Mouse (Mus musculus) Patski (cell line): ENCODE measurements around the gene Gm20219. TPM values are rescaled to one million over a fixed set of nuclear protein-coding genes. Genes with fewer than 3 reads are reported as not detected.
"Not testable (repeated sequence)": the region's sequence is repeated elsewhere in the genome, so short reads cannot be mapped to it uniquely, and the experiment has no call there.

Experiments
- ATAC-seq: fragments of 100-300 bp; one replicate; pipeline ENCODE4 v1.8.0; 2021
- CTCF ChIA-PET: fragments of 350-600 bp; sonication (Branson Sonifier 250); formaldehyde crosslinking; loops from one replicate; lab custom pipeline; 2022; ENCODE audit warnings: inconsistent platforms; lab: Charles Lee
- POLR2A ChIA-PET: fragments of 350-600 bp; sonication (Branson Sonifier 250); formaldehyde crosslinking; loops from one replicate; lab custom pipeline; 2022; ENCODE audit warnings: antibody characterized with exemption, inconsistent platforms; lab: Charles Lee
- DNase-seq: peaks from one replicate; pipeline ENCODE4 v3.0.0-alpha.2; 2011; ENCODE audit warnings: low read depth, low spot score
- H3K27me3 ChIP-seq: fragments of 371-371 bp; one replicate; pipeline ENCODE4 v1.5.1; 2021
- CTCF ChIP-seq: fragments of 100-300 bp; IDR thresholded peaks from one replicate; pipeline ENCODE4 v1.5.1; 2021
- in situ Hi-C: fragments of 300-500 bp; cut with MboI; formaldehyde crosslinking; loops from 3 replicates; pipeline ENCODE4 v1.11.1; 2018; ENCODE audit warnings: low pct_unique_long_range_greater_than_20kb, mixed read lengths
- polyA plus RNA-seq: library from polyadenylated mRNA; unstranded; gene quantifications from one replicate; pipeline ENCODE4 v1.2.3, GENCODE M21; 2021

The Gm20219 gene
- polyA plus RNA-seq, 1 experiment from 2014 or later = 1.5 TPM

- DNase-seq = peak; percentile 59
- ChIA-PET CTCF (interaction anchor here (1.2 kb wide), 1 partner anchor 9 kb away, joined by 3 read pairs; no protein-coding TSS in a partner anchor), POLR2A (no interaction called here)
- peak; percentile 92 for ATAC-seq
- in situ Hi-C loops = loop anchor here (5.0 kb wide), 1 partner anchor 35 kb away; no protein-coding TSS in a partner anchor
- no peak for TF ChIP-seq CTCF
- peaks cover 6% of the 10 kb centered on the region for H3K27me3 ChIP-seq
Measured at GRCm38 (mm10) chr17:56507161-56508068, 46.8 kb downstream of the Gm20219 start.

GRCm38 (mm10) chr17:56506417-56507065 lies 47.6 kb downstream of the Gm20219 start:
- POLR2A ChIA-PET = no interaction called here
- no peaks in the 10 kb centered on the region for H3K27me3 ChIP-seq
- CTCF ChIA-PET = no interaction called here
- DNase-seq (no peak), ATAC-seq (no peak)
- no peak for TF ChIP-seq CTCF
- in situ Hi-C loops = loop anchor here (5.0 kb wide), 1 partner anchor 36 kb away; no protein-coding TSS in a partner anchor

GRCm38 (mm10) chr17:56505401-56505800 lies 48.8 kb downstream of the Gm20219 start:
- DNase-seq (no peak), ATAC-seq (no peak)
- CTCF ChIA-PET = no interaction called here
- no peak for TF ChIP-seq CTCF
- in situ Hi-C loops = loop anchor here (5.0 kb wide), 1 partner anchor 37 kb away; no protein-coding TSS in a partner anchor
- POLR2A ChIA-PET = no interaction called here
- no peaks in the 10 kb centered on the region for H3K27me3 ChIP-seq

- no peak for TF ChIP-seq CTCF
- POLR2A ChIA-PET = no interaction called here
- in situ Hi-C loops = no loop called here
- peaks cover 5% of the 10 kb centered on the region for H3K27me3 ChIP-seq
- CTCF ChIA-PET = interaction anchor here (0.7 to 1.4 kb wide), 3 partner anchors 23 to 154 kb away, joined by 3 to 4 read pairs (median 3); no protein-coding TSS in a partner anchor
- ATAC-seq = peak; percentile 74
- peak; percentile 38 for DNase-seq
Measured at GRCm38 (mm10) chr17:56502526-56502925, 51.7 kb downstream of the Gm20219 start.

- in situ Hi-C loops, POLR2A ChIA-PET, DNase-seq, H3K27me3 ChIP-seq, ATAC-seq: not testable (repeated sequence)
- CTCF ChIA-PET = interaction anchor here (0.7 to 1.4 kb wide), 3 partner anchors 23 to 154 kb away, joined by 3 to 4 read pairs (median 3); no protein-coding TSS in a partner anchor
Measured at GRCm38 (mm10) chr17:56501635-56502400, 52.4 kb downstream of the Gm20219 start.

Other genes with a start within 250 kb of the Gm20219 start
- 29.1 TPM for gene Kdm4b, start 228.3 kb downstream of the Gm20219 start, polyA plus RNA-seq
- 240 TPM for gene Ptprs, start 77.9 kb downstream of the Gm20219 start, polyA plus RNA-seq
- not detected for gene Znrf4, start 42.0 kb downstream of the Gm20219 start, polyA plus RNA-seq
- 127 TPM for gene Safb2, start 30.2 kb upstream of the Gm20219 start, polyA plus RNA-seq
- 159 TPM for gene Safb, start 30.4 kb upstream of the Gm20219 start, polyA plus RNA-seq
- gene 2410015M20Rik, start 55.4 kb upstream of the Gm20219 start, polyA plus RNA-seq = 323 TPM
- 1,365 TPM for gene Rpl36, start 59.0 kb upstream of the Gm20219 start, polyA plus RNA-seq
- 193 TPM for gene Lonp1, start 72.5 kb upstream of the Gm20219 start, polyA plus RNA-seq
- gene Catsperd, start 73.8 kb upstream of the Gm20219 start, polyA plus RNA-seq = 0.35 TPM
- gene Ranbp3, start 118.9 kb upstream of the Gm20219 start, polyA plus RNA-seq = 85.8 TPM
- gene Ndufa11, start 163.4 kb upstream of the Gm20219 start, polyA plus RNA-seq = 272 TPM
- gene Vmac, start 163.6 kb upstream of the Gm20219 start, polyA plus RNA-seq = 25.6 TPM
- 7.1 TPM for gene Nrtn, start 203.1 kb upstream of the Gm20219 start, polyA plus RNA-seq
- gene Dus3l, start 210.4 kb upstream of the Gm20219 start, polyA plus RNA-seq = 50.5 TPM
- gene Prr22, start 215.9 kb upstream of the Gm20219 start, polyA plus RNA-seq = 0.89 TPM